Comparison of ENCODE assay signal across 8 mouse cellular contexts in genomic region chr5:115009961-115010360, GRCm38 (mm10). TPM values are rescaled to one million over a fixed set of nuclear protein-coding genes. Genes with fewer than 3 reads are reported as not detected.
DNase-seq lines count a peak whose midpoint lies in the region; ATAC-seq and TF ChIP-seq lines count a peak whose summit lies in the region.

No protein-coding gene starts in this region.

- H3K36me3 ChIP-seq in heart, embryonic 13.5 days: no peaks in the 10 kb centered on the region
- no peaks in the 10 kb centered on the region for H3K36me3 ChIP-seq in ES-Bruce4 (ENCODE audit: control insufficient read depth, insufficient read depth, low read length, poor library complexity, severe bottlenecking)
- no peaks in the 10 kb centered on the region for H3K36me3 ChIP-seq in embryonic facial prominence, embryonic 15.5 days
- no peaks in the 10 kb centered on the region for H3K36me3 ChIP-seq in liver, embryonic 15.5 days (replicated peaks)

- H3K27me3 ChIP-seq in heart, embryonic 13.5 days (replicated peaks): no peaks in the 10 kb centered on the region
- H3K27me3 ChIP-seq in ES-Bruce4 (ENCODE audit: control insufficient read depth, insufficient read depth, low read length, poor library complexity, severe bottlenecking): no peaks in the 10 kb centered on the region
- no peaks in the 10 kb centered on the region for H3K27me3 ChIP-seq in embryonic facial prominence, embryonic 15.5 days
- no peaks in the 10 kb centered on the region for H3K27me3 ChIP-seq in liver, embryonic 15.5 days

- DNase-seq in heart, postnatal 36 days: no peak
- DNase-seq in right cerebral cortex, postnatal 4 days: no peak
- DNase-seq in B cell, adult 2 months: no peak

- peak overlapping the region; percentile 100 for H3K9ac ChIP-seq in heart, embryonic 13.5 days
- H3K9ac ChIP-seq in ES-Bruce4 (ENCODE audit: low read depth, poor library complexity, severe bottlenecking): peak overlapping the region; percentile 99; the same call in 1 of the 2 replicates
- H3K9ac ChIP-seq in embryonic facial prominence, embryonic 15.5 days: no peak overlapping the region
- H3K9ac ChIP-seq in liver, embryonic 15.5 days: peak overlapping the region; percentile 100; the same call in 1 of the 2 replicates

- no peak for TF ChIP-seq CTCF in ES-Bruce4 (IDR thresholded peaks at IDR 0.05; ENCODE audit: low read depth, low read length)

- peak overlapping the region; percentile 92 for H3K4me3 ChIP-seq in heart, embryonic 13.5 days
- H3K4me3 ChIP-seq in ES-Bruce4 (ENCODE audit: low read depth, low read length): no peak overlapping the region
- H3K4me3 ChIP-seq in embryonic facial prominence, embryonic 15.5 days (replicated peaks): peak overlapping the region; percentile 84
- 0 out of 2 replicates have a peak overlapping the region, but pooled peaks have one; percentile 100 for H3K4me3 ChIP-seq in liver, embryonic 15.5 days (replicated peaks)

- peak overlapping the region; percentile 92 for H3K4me2 ChIP-seq in heart, embryonic 13.5 days
- no peak overlapping the region; the same call in 1 of the 2 replicates for H3K4me2 ChIP-seq in embryonic facial prominence, embryonic 15.5 days (replicated peaks)
- H3K4me2 ChIP-seq in liver, embryonic 15.5 days: peak overlapping the region; percentile 85

- intact Hi-C loops in heart, postnatal 36 days (cut with DNase I): loop anchor here (2.0 to 5.0 kb wide), 3 partner anchors 31 to 67 kb away; no protein-coding TSS in a partner anchor

- H3K27ac ChIP-seq in heart, embryonic 13.5 days (replicated peaks): no peak overlapping the region; the same call in 1 of the 2 replicates
- peak overlapping the region; percentile 76 for H3K27ac ChIP-seq in ES-Bruce4 (ENCODE audit: insufficient read depth, low read length)
- no peak overlapping the region for H3K27ac ChIP-seq in embryonic facial prominence, embryonic 15.5 days (replicated peaks)
- peak overlapping the region; percentile 77; the same call in 1 of the 2 replicates for H3K27ac ChIP-seq in liver, embryonic 15.5 days (replicated peaks)

- no peak for TF ChIP-seq POLR2A in ES-Bruce4 (IDR thresholded peaks at IDR 0.05; ENCODE audit: insufficient read depth, low read length)

- peaks cover 37% of the 10 kb centered on the region for H3K4me1 ChIP-seq in heart, embryonic 13.5 days
- H3K4me1 ChIP-seq in ES-Bruce4 (ENCODE audit: control insufficient read depth, insufficient read depth, low read length): peaks cover 5% of the 10 kb centered on the region
- peaks cover 42% of the 10 kb centered on the region for H3K4me1 ChIP-seq in embryonic facial prominence, embryonic 15.5 days
- H3K4me1 ChIP-seq in liver, embryonic 15.5 days (replicated peaks): peaks cover 55% of the 10 kb centered on the region

- 29% methylated on average over 3 of the region's 3 CpGs for WGBS in heart, embryonic 13.5 days
- 50% methylated on average over 3 of the region's 3 CpGs for WGBS in embryonic facial prominence, embryonic 15.5 days
- WGBS in liver, embryonic 15.5 days (ENCODE audit: insufficient replicate concordance): 19% methylated on average over 3 of the region's 3 CpGs

- no peak for ATAC-seq in heart, embryonic 13.5 days (ENCODE audit: extremely low read depth, insufficient number of reproducible peaks, low FRiP score, low TSS enrichment)
- no peak for ATAC-seq in embryonic facial prominence, embryonic 15.5 days (ENCODE audit: insufficient number of reproducible peaks, low FRiP score, low TSS enrichment, low read depth)
- ATAC-seq in liver, embryonic 15.5 days (ENCODE audit: insufficient read depth): no peak
- ATAC-seq in megakaryocyte-erythroid progenitor cell, adult 5-6 weeks (replicated peaks; ENCODE audit: low FRiP score, low TSS enrichment, poor library complexity, severe bottlenecking): no peak

- no peaks in the 10 kb centered on the region for H3K9me3 ChIP-seq in heart, embryonic 13.5 days
- H3K9me3 ChIP-seq in ES-Bruce4 (replicated peaks; ENCODE audit: control insufficient read depth, insufficient read depth, low read length, poor library complexity, severe bottlenecking): no peaks in the 10 kb centered on the region
- no peaks in the 10 kb centered on the region for H3K9me3 ChIP-seq in embryonic facial prominence, embryonic 15.5 days (replicated peaks)
- no peaks in the 10 kb centered on the region for H3K9me3 ChIP-seq in liver, embryonic 15.5 days (replicated peaks)

- no peak for TF ChIP-seq EP300 in ES-Bruce4 (IDR thresholded peaks at IDR 0.05; ENCODE audit: insufficient read depth, low read depth, low read length)

RNA-seq across cellular contexts. Expression of gene Sppl3, which starts 1.0 kb away (rescaled TPM):
- polyA plus RNA-seq in heart, embryonic 13.5 days (2015; fragmentation: Nextera tagmentation; extraction: Ambion mirVana): 6.5 and 6.9 TPM in 2 replicates
- total RNA-seq in heart, postnatal 36 days (2021): 10 to 100 TPM; 33.0 to 35.8 TPM
- 69.2 and 80.9 TPM in 2 replicates for polyA plus RNA-seq in ES-Bruce4 (2011; ENCODE audit: insufficient read depth, insufficient read length, low read depth, missing spikeins)
- 20.9 and 24.9 TPM in 2 replicates for polyA plus RNA-seq in embryonic facial prominence, embryonic 15.5 days (2015; fragmentation: Nextera tagmentation; extraction: Ambion mirVana)
- 7.9 and 12.1 TPM in 2 replicates for polyA plus RNA-seq in liver, embryonic 15.5 days (2015; fragmentation: Nextera tagmentation; extraction: Ambion mirVana)
- 47.2 and 47.5 TPM in 2 replicates for total RNA-seq in megakaryocyte-erythroid progenitor cell, adult 5-6 weeks (2014; fragmentation: Nextera tagmentation)
- 20.0 and 23.0 TPM in 2 replicates for total RNA-seq in megakaryocyte-erythroid progenitor cell, adult 5-6 weeks (2017)

RNA-seq across cellular contexts. Expression of gene Hnf1a, which starts 39.1 kb away (rescaled TPM):
- polyA plus RNA-seq in heart, embryonic 13.5 days (2015; fragmentation: Nextera tagmentation; extraction: Ambion mirVana): 0.13 and 0.17 TPM in 2 replicates
- total RNA-seq in heart, postnatal 36 days (2021): not detected
- 1.3 and 1.9 TPM in 2 replicates for polyA plus RNA-seq in ES-Bruce4 (2011; ENCODE audit: insufficient read depth, insufficient read length, low read depth, missing spikeins)
- 0.07 TPM in 1 of 2 replicates, not detected in the other for polyA plus RNA-seq in embryonic facial prominence, embryonic 15.5 days (2015; fragmentation: Nextera tagmentation; extraction: Ambion mirVana)
- 3.8 and 4.3 TPM in 2 replicates for polyA plus RNA-seq in liver, embryonic 15.5 days (2015; fragmentation: Nextera tagmentation; extraction: Ambion mirVana)
- total RNA-seq in megakaryocyte-erythroid progenitor cell, adult 5-6 weeks (2014; fragmentation: Nextera tagmentation): not detected in 2 replicates
- not detected in 2 replicates for total RNA-seq in megakaryocyte-erythroid progenitor cell, adult 5-6 weeks (2017)

Comparison
In these comparisons a context has a peak if more than half of its experiments do, and no peak if none do; other contexts are left out.
1. H3K27ac ChIP-seq: peak in ES-Bruce4 (single experiment) and liver, embryonic 15.5 days (single experiment); none in heart, embryonic 13.5 days (single experiment) and embryonic facial prominence, embryonic 15.5 days (single experiment).